Mouse (Mus musculus) neutrophil, adult 59 days (primary cell): Measurements from ENCODE around the gene 2410004P03Rik. TPM values are rescaled to one million over a fixed set of nuclear protein-coding genes. Genes with fewer than 3 reads are reported as not detected.

Experiments used
- total RNA-seq, 2 experiments: library from RNA; stranded (reverse); gene quantifications; 1 replicate in 1 of 2; 2 replicates in 1 of 2; pipeline ENCODE4 v1.2.4; 2023

The 2410004P03Rik gene
- under 1 TPM; 0.22 to 0.40 TPM for total RNA-seq

DNA sequence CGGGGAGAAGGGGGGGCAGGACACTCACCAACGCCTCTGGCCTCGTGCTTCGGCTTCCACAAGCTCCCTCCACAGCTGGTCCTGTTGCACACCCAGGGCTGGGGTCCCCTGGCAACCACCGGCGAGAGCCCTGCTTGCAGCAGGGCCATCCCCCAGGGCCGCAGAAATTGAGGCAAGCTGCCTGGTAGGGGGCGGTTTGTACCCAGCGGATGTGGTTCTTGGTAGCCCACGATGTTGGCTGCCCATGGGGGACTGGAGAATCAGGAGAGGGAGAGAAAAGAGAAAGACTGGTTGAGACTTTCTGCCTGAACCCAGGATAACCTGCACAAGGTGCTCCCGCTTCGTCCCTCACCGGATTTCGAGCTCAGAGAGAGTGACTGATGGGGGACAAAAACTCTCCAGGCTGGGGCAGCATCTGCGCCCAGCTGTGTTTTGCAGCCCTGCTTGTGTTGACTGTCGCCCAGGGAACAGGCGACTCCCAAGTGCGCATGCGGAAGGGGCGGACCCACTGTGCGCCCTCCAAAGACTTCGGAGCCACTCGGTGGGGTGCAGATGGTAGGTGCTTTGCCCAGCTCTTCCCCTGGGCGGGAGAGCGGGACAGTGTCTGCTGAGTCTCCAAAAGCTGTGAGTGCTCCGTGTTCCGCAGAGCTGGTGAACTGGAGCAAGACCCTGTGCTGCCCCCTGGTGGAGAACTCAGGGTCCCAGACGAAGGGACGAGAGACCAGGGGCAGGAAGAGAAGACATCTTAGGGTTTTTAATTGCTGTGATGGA, at the start of gene 2410004P03Rik:
2410004P03Rik (minus strand) TSS at position 628 of the 771 bp plus-strand sequence.

GRCm38 (mm10) chr12:16999739-17000497, 11.6 kb downstream of the 2410004P03Rik start, which contains the start of gene Pqlc3:
Gene Pqlc3, minus strand, starts transcription at chr12:17000408.

Other genes starting within 250 kb of the 2410004P03Rik start
- under 1 TPM in 1 of 2 experiments, not detected in 1; 0.22 TPM for gene Greb1, start 210.8 kb downstream of the 2410004P03Rik start, total RNA-seq
- gene E2f6, start 200.8 kb downstream of the 2410004P03Rik start, total RNA-seq = 10 to 100 TPM; 11.9 to 12.0 TPM
- 10 to 100 TPM; 41.1 to 46.0 TPM for gene Rock2, start 116.8 kb downstream of the 2410004P03Rik start, total RNA-seq
- 10 to 100 TPM; 77.8 to 86.9 TPM for gene Pqlc3, start 11.3 kb downstream of the 2410004P03Rik start, total RNA-seq
- under 1 TPM in 1 of 2 experiments, not detected in 1; 0.18 TPM for gene Kcnf1, start 165.2 kb upstream of the 2410004P03Rik start, total RNA-seq